In genomic region chr1:88466325-88467064, GRCm38 (mm10) we compare ENCODE assay signal across 27 mouse cellular contexts. TPM values are rescaled to one million over a fixed set of nuclear protein-coding genes. Genes with fewer than 3 reads are reported as not detected.
A peak's percentile ranks its signal among the peaks of the same experiment; 100 is the strongest.
DNase-seq lines count a peak whose midpoint lies in the region; ATAC-seq and TF ChIP-seq lines count a peak whose summit lies in the region.
"Had no signal": no experiment of that assay in that cellular context is flagged by ENCODE, and none has a peak within 500 bp of the region (broad histone marks: within the 10 kb centered on the region; RNA-seq: fewer than 3 reads in every experiment).

No protein-coding gene starts in this region.

- 55% methylated on average over 8 of the region's 8 CpGs for WGBS in lung, postnatal 0 days
- 64% methylated on average over 8 of the region's 8 CpGs for WGBS in stomach, embryonic 14.5 days
- 67% methylated on average over 8 of the region's 8 CpGs for whole genome bisulfite sequencing in forebrain, embryonic 16.5 days

- peak; percentile 64 for DNase-seq in lung, postnatal 0 days (ENCODE audit: low spot score)
- DNase-seq in lung, adult 18-20 months, result no peak
- peak; percentile 82 for DNase-seq in ES-E14 (ENCODE audit: low read depth, low spot score)
- DNase-seq in thymus, postnatal 36 days, result no peak
- no peak for DNase-seq in gastrocnemius, adult 8-10 months (ENCODE audit: low spot score in 2 of 2)
- DNase-seq: adrenal gland, postnatal 25 days; cerebellum, adult 2 months; gastrocnemius, postnatal 10 days; heart, adult 18-20 months; heart, postnatal 10 days; heart, postnatal 4 days had no signal

- no peaks in the 10 kb centered on the region for H3K27me3 ChIP-seq in lung, postnatal 0 days (replicated peaks; ENCODE audit: insufficient read depth, low read length)
- H3K27me3 ChIP-seq in stomach, embryonic 14.5 days (ENCODE audit: control insufficient read depth, insufficient read depth, low read length), result no peaks in the 10 kb centered on the region
- no peaks in the 10 kb centered on the region for H3K27me3 ChIP-seq in forebrain, embryonic 16.5 days (replicated peaks; ENCODE audit: control insufficient read depth, insufficient read depth, low read length)
- H3K27me3 ChIP-seq: CH12.LX; embryonic facial prominence, embryonic 15.5 days; hindbrain, embryonic 13.5 days had no signal

- H3K9me3 ChIP-seq in lung, postnatal 0 days (ENCODE audit: low read length), result no peaks in the 10 kb centered on the region
- H3K9me3 ChIP-seq in ES-E14 (ENCODE audit: control insufficient read depth, insufficient read depth, low read depth, low read length), result no peaks in the 10 kb centered on the region
- H3K9me3 ChIP-seq in stomach, embryonic 14.5 days (ENCODE audit: control insufficient read depth, low read depth, low read length), result no peaks in the 10 kb centered on the region
- H3K9me3 ChIP-seq in forebrain, embryonic 16.5 days (ENCODE audit: control insufficient read depth, low read length), result no peaks in the 10 kb centered on the region
- H3K9me3 ChIP-seq: embryonic facial prominence, embryonic 15.5 days; forebrain, embryonic 10.5 days; heart, embryonic 10.5 days; hindbrain, embryonic 13.5 days had no signal

- no peak overlapping the region for H3K9ac ChIP-seq in lung, postnatal 0 days (replicated peaks; ENCODE audit: low read depth)
- H3K9ac ChIP-seq in ES-E14 (ENCODE audit: insufficient read depth, low read depth, low read length, poor library complexity, severe bottlenecking), result no peak overlapping the region
- H3K9ac ChIP-seq in stomach, embryonic 14.5 days (replicated peaks; ENCODE audit: low read depth, low read length), result no peak overlapping the region
- no peak overlapping the region for H3K9ac ChIP-seq in forebrain, embryonic 16.5 days (replicated peaks; ENCODE audit: low read depth, low read length)
- H3K9ac ChIP-seq: embryonic facial prominence, embryonic 15.5 days; hindbrain, embryonic 13.5 days had no signal

- H3K27ac ChIP-seq in lung, postnatal 0 days (ENCODE audit: low read length), result no peak overlapping the region
- H3K27ac ChIP-seq in ES-E14 (ENCODE audit: insufficient read depth, low read depth, low read length, poor library complexity, severe bottlenecking), result no peak overlapping the region
- H3K27ac ChIP-seq in stomach, embryonic 14.5 days (ENCODE audit: low read length), result 0 out of 2 replicates have a peak overlapping the region, but pooled peaks have one; percentile 39
- H3K27ac ChIP-seq in forebrain, embryonic 16.5 days (ENCODE audit: low read length), result no peak overlapping the region
- H3K27ac ChIP-seq: embryonic facial prominence, embryonic 15.5 days; forebrain, embryonic 10.5 days; heart, embryonic 10.5 days; hindbrain, embryonic 13.5 days; hindbrain, postnatal 0 days had no signal

- TF ChIP-seq CTCF in lung, postnatal 0 days (IDR thresholded peaks at IDR 0.05), result no peak

- TF ChIP-seq EP300 in lung, postnatal 0 days (IDR thresholded peaks at IDR 0.05), result no peak

- H3K4me3 ChIP-seq in lung, postnatal 0 days (ENCODE audit: low read depth, low read length), result no peak overlapping the region
- no peak overlapping the region for H3K4me3 ChIP-seq in ES-E14 (ENCODE audit: insufficient read depth in 1 of 2, low read depth in 1 of 2, low read length in 2 of 2, poor library complexity in 1 of 2, severe bottlenecking in 1 of 2)
- no peak overlapping the region for H3K4me3 ChIP-seq in stomach, embryonic 14.5 days (ENCODE audit: low read depth, low read length)
- no peak overlapping the region for H3K4me3 ChIP-seq in forebrain, embryonic 16.5 days (replicated peaks; ENCODE audit: low read length)
- H3K4me3 ChIP-seq: embryonic facial prominence, embryonic 15.5 days; erythroblast, embryonic 14.5 days; forebrain, embryonic 10.5 days; heart, embryonic 10.5 days; hindbrain, embryonic 13.5 days had no signal

- no peaks in the 10 kb centered on the region for H3K36me3 ChIP-seq in lung, postnatal 0 days (ENCODE audit: insufficient read depth, low read length)
- H3K36me3 ChIP-seq in ES-E14 (ENCODE audit: control insufficient read depth, insufficient read depth, low read length, poor library complexity, severe bottlenecking), result no peaks in the 10 kb centered on the region
- no peaks in the 10 kb centered on the region for H3K36me3 ChIP-seq in stomach, embryonic 14.5 days (ENCODE audit: control insufficient read depth, insufficient read depth, low read length)
- H3K36me3 ChIP-seq in forebrain, embryonic 16.5 days (ENCODE audit: control insufficient read depth, insufficient read depth), result no peaks in the 10 kb centered on the region
- H3K36me3 ChIP-seq: embryonic facial prominence, embryonic 15.5 days; forebrain, embryonic 10.5 days; heart, embryonic 10.5 days; hindbrain, embryonic 13.5 days had no signal

- ATAC-seq in lung, postnatal 0 days, result no peak
- ATAC-seq in stomach, embryonic 14.5 days (ENCODE audit: insufficient number of reproducible peaks, insufficient read depth, low FRiP score, low read depth), result 0 out of 2 replicates have a peak, but pooled peaks have one; percentile 47
- no peak for ATAC-seq in forebrain, embryonic 16.5 days
- ATAC-seq: forebrain, embryonic 14.5 days had no signal

- in situ Hi-C loops in ES-E14 (cut with MboI; ENCODE audit: low sequenced_read_pairs in 2 of 2, unreplicated experiment in 2 of 2), result no loop called here

- H3K4me2 ChIP-seq in lung, postnatal 0 days (replicated peaks; ENCODE audit: low read depth, low read length), result no peak overlapping the region
- no peak overlapping the region for H3K4me2 ChIP-seq in stomach, embryonic 14.5 days (replicated peaks; ENCODE audit: low read depth, low read length)
- no peak overlapping the region for H3K4me2 ChIP-seq in forebrain, embryonic 16.5 days (ENCODE audit: low read length)
- H3K4me2 ChIP-seq: embryonic facial prominence, embryonic 15.5 days; hindbrain, embryonic 13.5 days had no signal

- no peaks in the 10 kb centered on the region for H3K4me1 ChIP-seq in lung, postnatal 0 days (ENCODE audit: insufficient read depth, low read depth, low read length)
- H3K4me1 ChIP-seq in ES-E14 (ENCODE audit: control insufficient read depth in 2 of 2, insufficient read depth in 2 of 2, low read length in 2 of 2, poor library complexity in 1 of 2), result peaks cover 9 to 31% of the 10 kb centered on the region in 2 experiments
- H3K4me1 ChIP-seq in stomach, embryonic 14.5 days (ENCODE audit: control insufficient read depth, insufficient read depth, low read length), result peaks cover 8% of the 10 kb centered on the region; the same call in 1 of the 2 replicates
- no peaks in the 10 kb centered on the region for H3K4me1 ChIP-seq in forebrain, embryonic 16.5 days (replicated peaks; ENCODE audit: control insufficient read depth, insufficient read depth, low read length)

TF ChIP-seq in ES-E14, 5 proteins besides CTCF, POLR2A, EP300 and RAD21:
- no peak for TF ChIP-seq HCFC1 (IDR thresholded peaks at IDR 0.05; ENCODE audit: borderline replicate concordance, insufficient read depth, low read length)
- no peak for TF ChIP-seq ZNF384 (IDR thresholded peaks at IDR 0.05; ENCODE audit: low read depth, low read length)
- no peak for TF ChIP-seq ZC3H11A (IDR thresholded peaks at IDR 0.05; ENCODE audit: borderline replicate concordance, low read depth, low read length)
- no peak for TF ChIP-seq MAFK (IDR thresholded peaks at IDR 0.05; ENCODE audit: insufficient read depth, low read depth, low read length)
- no peak for TF ChIP-seq CHD2 (IDR thresholded peaks at IDR 0.05; ENCODE audit: low read depth, low read length)
TF ChIP-seq in ES-E14: peak in this region for 0.

RNA-seq across cellular contexts. Expression of gene Glrp1, which starts 43.4 kb away (rescaled TPM):
- polyA plus RNA-seq in lung, postnatal 0 days (2015; fragmentation: Nextera tagmentation; extraction: Ambion mirVana), result 0.06 TPM in 1 of 2 replicates, not detected in the other
- total RNA-seq in ES-E14 (2012; rRNA removed), result 0.13 TPM in 1 of 2 replicates, not detected in the other
- not detected in 2 replicates for polyA plus RNA-seq in stomach, embryonic 14.5 days (2014; fragmentation: Nextera tagmentation; extraction: Ambion mirVana)
- total RNA-seq in gastrocnemius, adult 8-10 months (2022), result not detected
- polyA plus RNA-seq in forebrain, embryonic 16.5 days (2015; fragmentation: Nextera tagmentation; extraction: Ambion mirVana), result not detected in 2 replicates
- total RNA-seq: adrenal gland, adult 2 months; adrenal gland, postnatal 25 days; gastrocnemius, postnatal 10 days; gastrocnemius, postnatal 4 days; heart, postnatal 4 days; hindbrain, postnatal 0 days; MEL had no signal
- polyA plus RNA-seq: adrenal gland, adult 2 months; embryonic facial prominence, embryonic 11.5 days; erythroblast, embryonic 14.5 days; forebrain, embryonic 10.5 days; forebrain, embryonic 14.5 days; heart, embryonic 10.5 days; hindbrain, embryonic 13.5 days; hindbrain, postnatal 0 days had no signal

RNA-seq across cellular contexts. Expression of gene Spp2, which starts 59.7 kb away (rescaled TPM):
- polyA plus RNA-seq in lung, postnatal 0 days (2015; fragmentation: Nextera tagmentation; extraction: Ambion mirVana), result not detected in 2 replicates
- total RNA-seq in ES-E14 (2012; rRNA removed), result not detected in 2 replicates
- 0.38 TPM in 1 of 2 replicates, not detected in the other for polyA plus RNA-seq in stomach, embryonic 14.5 days (2014; fragmentation: Nextera tagmentation; extraction: Ambion mirVana)
- not detected for total RNA-seq in gastrocnemius, adult 8-10 months (2022)
- 0.53 TPM in 1 of 2 replicates, not detected in the other for polyA plus RNA-seq in forebrain, embryonic 16.5 days (2015; fragmentation: Nextera tagmentation; extraction: Ambion mirVana)
- total RNA-seq: adrenal gland, postnatal 25 days; CH12.LX; common myeloid progenitor, adult 5-6 weeks; heart, adult 18-20 months; heart, postnatal 10 days; heart, postnatal 4 days; hindbrain, postnatal 0 days; MEL had no signal
- polyA plus RNA-seq: embryonic facial prominence, embryonic 15.5 days; erythroblast, embryonic 14.5 days; forebrain, embryonic 10.5 days; heart, embryonic 14.5 days; hindbrain, embryonic 13.5 days had no signal

Comparison
In these comparisons a context has a peak if more than half of its experiments do, and no peak if none do; other contexts are left out.
1. DNase-seq: peak in lung, postnatal 0 days (single experiment) and ES-E14 (single experiment); none in lung, adult 18-20 months (0 of 2), thymus, postnatal 36 days (0 of 2) and gastrocnemius, adult 8-10 months (0 of 2).